Mouse (Mus musculus) intestine, embryonic 14.5 days (tissue): ENCODE results near the gene Zfp955a. TPM values are rescaled to one million over a fixed set of nuclear protein-coding genes. Genes with fewer than 3 reads are reported as not detected.
"Not testable (repeated sequence)": the region's sequence is repeated elsewhere in the genome, so short reads cannot be mapped to it uniquely, and the experiment has no call there.

Experiments used
- ATAC-seq: fragments of 200-750 bp; cut with Nextera tagmentation; replicated peaks from 2 replicates; pipeline ENCODE4 v1.8.0; 2017; ENCODE audit warnings: low read depth, moderate number of reproducible peaks, moderate TSS enrichment, moderate library complexity; ENCODE audit not compliant: low FRiP score, low TSS enrichment
- DNase-seq: peaks from one replicate; pipeline ENCODE4 v3.0.0-alpha.2; 2018; ENCODE audit warnings: low spot score
- H3K27ac ChIP-seq: fragments of 300-500 bp; sonication (generic); 2 replicates; pipeline ENCODE4 v1.5.1; 2014; ENCODE audit warnings: low read depth, mild to moderate bottlenecking, control low read depth
- H3K27me3 ChIP-seq: fragments of 300-500 bp; sonication (generic); replicated peaks from 2 replicates; pipeline ENCODE4 v1.6.1; 2014; ENCODE audit warnings: low read length, control low read depth; ENCODE audit not compliant: control insufficient read depth, insufficient read depth
- H3K36me3 ChIP-seq: fragments of 300-500 bp; sonication (generic); 2 replicates; pipeline ENCODE4 v1.6.1; 2014; ENCODE audit warnings: low read length, control low read depth; ENCODE audit not compliant: control insufficient read depth, insufficient read depth
- H3K4me1 ChIP-seq: fragments of 300-500 bp; sonication (generic); replicated peaks from 2 replicates; pipeline ENCODE4 v1.6.1; 2014; ENCODE audit warnings: low read length, control low read depth, mixed read lengths; ENCODE audit not compliant: control insufficient read depth, insufficient read depth
- H3K4me2 ChIP-seq: fragments of 300-500 bp; sonication (generic); 2 replicates; pipeline ENCODE4 v1.6.1; 2014; ENCODE audit warnings: low read length
- H3K4me3 ChIP-seq: fragments of 300-500 bp; sonication (generic); 2 replicates; pipeline ENCODE4 v1.5.1; 2014; ENCODE audit warnings: low read depth, low read length, control low read depth, mixed read lengths
- H3K9ac ChIP-seq: fragments of 300-500 bp; sonication (generic); 2 replicates; pipeline ENCODE4 v1.6.1; 2014; ENCODE audit warnings: mild to moderate bottlenecking, low read length
- H3K9me3 ChIP-seq: fragments of 300-500 bp; sonication (generic); 2 replicates; pipeline ENCODE4 v1.6.1; 2016; ENCODE audit warnings: low read length, control low read depth; ENCODE audit not compliant: control insufficient read depth
- WGBS: fragments of 180-500 bp; shearing (Covaris S2); extraction: QIAGEN DNeasy Blood & Tissue Kit; methylation state at CpG from one replicate; pipeline ENCODE4 v1.1.7; 2014; 5-methylcytosine and 5-hydroxymethylcytosine counted together
- polyA plus RNA-seq: library from polyadenylated mRNA; unstranded; fragments of >200 nt; fragmentation: Nextera tagmentation; extraction: Ambion mirVana; gene quantifications from 2 replicates; pipeline ENCODE4 v1.2.1, GENCODE M21; 2014

The Zfp955a gene
- polyA plus RNA-seq, 1 experiment from 2014 or later: 16.8 TPM

- H3K4me3 ChIP-seq, H3K9me3 ChIP-seq: not testable (repeated sequence)
- WGBS: no CpG with 5 or more reads among the region's 2 CpGs
These were observed 63.9 kb downstream of the Zfp955a start, which contains the start of gene Olfr239 for GRCm38 (mm10) chr17:33191002-33191401. TSS of gene Olfr239 (plus strand) at chr17:33191302.

More at GRCm38 (mm10) chr17:33191002-33191401, 63.9 kb downstream of the Zfp955a start, which contains the start of gene Olfr239:
- not testable (repeated sequence) for H3K36me3 ChIP-seq, H3K27me3 ChIP-seq, H3K27ac ChIP-seq, DNase-seq, ATAC-seq, H3K4me2 ChIP-seq, H3K9ac ChIP-seq, H3K4me1 ChIP-seq

Other genes with a start within 250 kb of the Zfp955a start
- 12.6 and 16.1 TPM in 2 replicates for gene Zfp763, start 221.7 kb downstream of the Zfp955a start, polyA plus RNA-seq
- not detected in 2 replicates for gene 4921501E09Rik, start 187.1 kb downstream of the Zfp955a start, polyA plus RNA-seq
- 6.6 and 7.1 TPM in 2 replicates for gene Zfp563, start 165.8 kb downstream of the Zfp955a start, polyA plus RNA-seq
- not detected in 2 replicates for gene Morc2b, start 115.5 kb downstream of the Zfp955a start, polyA plus RNA-seq
- not detected in 2 replicates for gene Olfr55, start 86.7 kb downstream of the Zfp955a start, polyA plus RNA-seq
- not detected in 2 replicates for gene Olfr239, start 63.8 kb downstream of the Zfp955a start, polyA plus RNA-seq
- not detected in 2 replicates for gene Olfr1564, start 33.5 kb downstream of the Zfp955a start, polyA plus RNA-seq
- gene Olfr63, start 9.5 kb upstream of the Zfp955a start, polyA plus RNA-seq: 0.04 TPM in 1 of 2 replicates, not detected in the other
- gene Zfp955b, start 34.4 kb upstream of the Zfp955a start, polyA plus RNA-seq: 8.2 and 9.6 TPM in 2 replicates
- gene Zfp81, start 103.7 kb upstream of the Zfp955a start, polyA plus RNA-seq: 10.8 and 14.6 TPM in 2 replicates
- 15.0 and 16.7 TPM in 2 replicates for gene Zfp101, start 139.5 kb upstream of the Zfp955a start, polyA plus RNA-seq
- gene Actl9, start 177.8 kb upstream of the Zfp955a start, polyA plus RNA-seq: not detected in 2 replicates